Mouse (Mus musculus): ENCODE data around the gene Hmg20b. TPM values are rescaled to one million over a fixed set of nuclear protein-coding genes. Genes with fewer than 3 reads are reported as not detected.

The Hmg20b gene
- polyA plus RNA-seq, 1 experiment from 2014 or later, result 109 TPM

- peaks cover 15% of the 10 kb centered on the region for H3K36me3 ChIP-seq
- no peak overlapping the region for H3K4me3 ChIP-seq
- no peaks in the 10 kb centered on the region for H3K9me3 ChIP-seq
- WGBS, result 81% methylated on average over 9 of the region's 9 CpGs
- no peaks in the 10 kb centered on the region for H3K27me3 ChIP-seq (ENCODE audit: insufficient read depth, poor library complexity, severe bottlenecking)
- peaks cover 89% of the 10 kb centered on the region for H3K4me1 ChIP-seq
- no peak for DNase-seq (ENCODE audit: low spot score)
- H3K27ac ChIP-seq, result peak overlapping the region; percentile 71
Measured at GRCm38 (mm10) chr10:81300352-81300907, 49.9 kb downstream of the Hmg20b start.

GRCm38 (mm10) chr10:81299585-81300351 is 50.5 kb downstream of the Hmg20b start:
- DNase-seq (ENCODE audit: low spot score), result no peak
- Histone ChIP-seq H3K27ac (peak overlapping the region; percentile 71; the same call in 1 of the 2 replicates), H3K4me3 (no peak overlapping the region; the same call in 1 of the 2 replicates), H3K27me3 (ENCODE audit: insufficient read depth, poor library complexity, severe bottlenecking) (no peaks in the 10 kb centered on the region), H3K36me3 (peaks cover 15% of the 10 kb centered on the region), H3K4me1 (peaks cover 90% of the 10 kb centered on the region), H3K9me3 (no peaks in the 10 kb centered on the region)
- WGBS, result 86% methylated on average over 14 of the region's 14 CpGs

GRCm38 (mm10) chr10:81298369-81299100 is 51.7 kb downstream of the Hmg20b start:
- H3K36me3 ChIP-seq, result peaks cover 15% of the 10 kb centered on the region
- peak overlapping the region; percentile 76 for H3K27ac ChIP-seq
- no peaks in the 10 kb centered on the region for H3K27me3 ChIP-seq (ENCODE audit: insufficient read depth, poor library complexity, severe bottlenecking)
- no peak for DNase-seq (ENCODE audit: low spot score)
- WGBS, result 92% methylated on average over 17 of the region's 17 CpGs
- no peak overlapping the region for H3K4me3 ChIP-seq
- peaks cover 91% of the 10 kb centered on the region for H3K4me1 ChIP-seq
- H3K9me3 ChIP-seq, result no peaks in the 10 kb centered on the region

- Histone ChIP-seq H3K27ac (peak overlapping the region; percentile 76), H3K9me3 (no peaks in the 10 kb centered on the region), H3K27me3 (ENCODE audit: insufficient read depth, poor library complexity, severe bottlenecking) (no peaks in the 10 kb centered on the region), H3K36me3 (peaks cover 15% of the 10 kb centered on the region), H3K4me3 (0 out of 2 replicates have a peak overlapping the region, but pooled peaks have one; percentile 1), H3K4me1 (peaks cover 90% of the 10 kb centered on the region)
- WGBS, result 27% methylated on average over 10 of the region's 10 CpGs
- no peak for DNase-seq (ENCODE audit: low spot score)
Measured at GRCm38 (mm10) chr10:81297845-81298244, 52.4 kb downstream of the Hmg20b start.

- peaks cover 84% of the 10 kb centered on the region for H3K4me1 ChIP-seq
- 84% methylated on average over 6 of the region's 6 CpGs for WGBS
- H3K27ac ChIP-seq, result peak overlapping the region; percentile 76
- no peaks in the 10 kb centered on the region for H3K9me3 ChIP-seq
- H3K4me3 ChIP-seq, result no peak overlapping the region
- peaks cover 15% of the 10 kb centered on the region for H3K36me3 ChIP-seq
- DNase-seq (ENCODE audit: low spot score), result no peak
- H3K27me3 ChIP-seq (ENCODE audit: insufficient read depth, poor library complexity, severe bottlenecking), result no peaks in the 10 kb centered on the region; the same call in 1 of the 2 replicates
Measured at GRCm38 (mm10) chr10:81297246-81297645, 53.0 kb downstream of the Hmg20b start.

Small RNA genes within 50 kb of the gene (microRNA-seq; reads per million reads assigned to microRNA genes)
- not detected for gene Mir6913

Other genes starting within 250 kb of the Hmg20b start
- gene Map2k2, start 244.6 kb downstream of the Hmg20b start, polyA plus RNA-seq (2016; fragmentation: Nextera tagmentation; extraction: Ambion mirVana), result 173 and 196 TPM in 2 replicates
- 17.6 and 18.6 TPM in 2 replicates for gene Zbtb7a, start 215.3 kb downstream of the Hmg20b start, polyA plus RNA-seq (2016; fragmentation: Nextera tagmentation; extraction: Ambion mirVana)
- gene Pias4, start 182.6 kb downstream of the Hmg20b start, polyA plus RNA-seq (2016; fragmentation: Nextera tagmentation; extraction: Ambion mirVana), result 53.5 and 62.2 TPM in 2 replicates
- 447 and 460 TPM in 2 replicates for gene Eef2, start 173.8 kb downstream of the Hmg20b start, polyA plus RNA-seq (2016; fragmentation: Nextera tagmentation; extraction: Ambion mirVana)
- gene Dapk3, start 167.5 kb downstream of the Hmg20b start, polyA plus RNA-seq (2016; fragmentation: Nextera tagmentation; extraction: Ambion mirVana), result 56.3 and 78.7 TPM in 2 replicates
- not detected in 2 replicates for gene 4930442H23Rik, start 166.6 kb downstream of the Hmg20b start, polyA plus RNA-seq (2016; fragmentation: Nextera tagmentation; extraction: Ambion mirVana)
- 2.7 and 3.8 TPM in 2 replicates for gene Nmrk2, start 148.4 kb downstream of the Hmg20b start, polyA plus RNA-seq (2016; fragmentation: Nextera tagmentation; extraction: Ambion mirVana)
- gene Atcay, start 119.6 kb downstream of the Hmg20b start, polyA plus RNA-seq (2016; fragmentation: Nextera tagmentation; extraction: Ambion mirVana), result 0.28 and 0.37 TPM in 2 replicates
- gene Zfr2, start 117.3 kb downstream of the Hmg20b start, polyA plus RNA-seq (2016; fragmentation: Nextera tagmentation; extraction: Ambion mirVana), result 4.9 and 5.6 TPM in 2 replicates
- 1.2 and 2.2 TPM in 2 replicates for gene Matk, start 97.5 kb downstream of the Hmg20b start, polyA plus RNA-seq (2016; fragmentation: Nextera tagmentation; extraction: Ambion mirVana)
- gene Mrpl54, start 83.5 kb downstream of the Hmg20b start, polyA plus RNA-seq (2016; fragmentation: Nextera tagmentation; extraction: Ambion mirVana), result 284 and 285 TPM in 2 replicates
- gene Apba3, start 83.5 kb downstream of the Hmg20b start, polyA plus RNA-seq (2016; fragmentation: Nextera tagmentation; extraction: Ambion mirVana), result 56.5 and 57.0 TPM in 2 replicates
- 1.8 and 4.4 TPM in 2 replicates for gene Tjp3, start 58.9 kb downstream of the Hmg20b start, polyA plus RNA-seq (2016; fragmentation: Nextera tagmentation; extraction: Ambion mirVana)
- gene Pip5k1c, start 57.5 kb downstream of the Hmg20b start, polyA plus RNA-seq (2016; fragmentation: Nextera tagmentation; extraction: Ambion mirVana), result 42.6 and 55.9 TPM in 2 replicates
- 37.2 and 51.6 TPM in 2 replicates for gene Cactin, start 29.4 kb downstream of the Hmg20b start, polyA plus RNA-seq (2016; fragmentation: Nextera tagmentation; extraction: Ambion mirVana)
- gene Tbxa2r, start 21.7 kb downstream of the Hmg20b start, polyA plus RNA-seq (2016; fragmentation: Nextera tagmentation; extraction: Ambion mirVana), result 10.8 and 15.6 TPM in 2 replicates
- not detected in 2 replicates for gene Gipc3, start 7.2 kb downstream of the Hmg20b start, polyA plus RNA-seq (2016; fragmentation: Nextera tagmentation; extraction: Ambion mirVana)
- 10.3 and 12.8 TPM in 2 replicates for gene Mfsd12, start 7.0 kb upstream of the Hmg20b start, polyA plus RNA-seq (2016; fragmentation: Nextera tagmentation; extraction: Ambion mirVana)
- gene 4930404N11Rik, start 15.3 kb upstream of the Hmg20b start, polyA plus RNA-seq (2016; fragmentation: Nextera tagmentation; extraction: Ambion mirVana), result 1.1 and 1.4 TPM in 2 replicates
- 105 and 117 TPM in 2 replicates for gene Fzr1, start 28.0 kb upstream of the Hmg20b start, polyA plus RNA-seq (2016; fragmentation: Nextera tagmentation; extraction: Ambion mirVana)
- 100 and 105 TPM in 2 replicates for gene Dohh, start 33.9 kb upstream of the Hmg20b start, polyA plus RNA-seq (2016; fragmentation: Nextera tagmentation; extraction: Ambion mirVana)
- gene Gm48551, start 34.0 kb upstream of the Hmg20b start, polyA plus RNA-seq (2016; fragmentation: Nextera tagmentation; extraction: Ambion mirVana), result 2.2 and 3.1 TPM in 2 replicates
- 1.1 and 1.7 TPM in 2 replicates for gene Gm48552, start 38.5 kb upstream of the Hmg20b start, polyA plus RNA-seq (2016; fragmentation: Nextera tagmentation; extraction: Ambion mirVana)
- 3.4 and 4.0 TPM in 2 replicates for gene Smim24, start 42.6 kb upstream of the Hmg20b start, polyA plus RNA-seq (2016; fragmentation: Nextera tagmentation; extraction: Ambion mirVana)
- gene Nfic, start 105.2 kb upstream of the Hmg20b start, polyA plus RNA-seq (2016; fragmentation: Nextera tagmentation; extraction: Ambion mirVana), result 23.0 and 24.3 TPM in 2 replicates
- 0.10 and 0.18 TPM in 2 replicates for gene Celf5, start 132.2 kb upstream of the Hmg20b start, polyA plus RNA-seq (2016; fragmentation: Nextera tagmentation; extraction: Ambion mirVana)
- gene Ncln, start 145.9 kb upstream of the Hmg20b start, polyA plus RNA-seq (2016; fragmentation: Nextera tagmentation; extraction: Ambion mirVana), result 75.3 and 86.1 TPM in 2 replicates
- gene S1pr4, start 149.7 kb upstream of the Hmg20b start, polyA plus RNA-seq (2016; fragmentation: Nextera tagmentation; extraction: Ambion mirVana), result 0.46 and 0.83 TPM in 2 replicates
- gene Gna15, start 173.7 kb upstream of the Hmg20b start, polyA plus RNA-seq (2016; fragmentation: Nextera tagmentation; extraction: Ambion mirVana), result 2.8 and 4.8 TPM in 2 replicates
- gene Gna11, start 194.7 kb upstream of the Hmg20b start, polyA plus RNA-seq (2016; fragmentation: Nextera tagmentation; extraction: Ambion mirVana), result 73.2 and 79.1 TPM in 2 replicates
- gene Aes, start 209.0 kb upstream of the Hmg20b start, polyA plus RNA-seq (2016; fragmentation: Nextera tagmentation; extraction: Ambion mirVana), result 467 and 523 TPM in 2 replicates
- gene Tle2, start 224.1 kb upstream of the Hmg20b start, polyA plus RNA-seq (2016; fragmentation: Nextera tagmentation; extraction: Ambion mirVana), result 17.4 and 18.3 TPM in 2 replicates